Mouse (Mus musculus): Measurements from ENCODE around the gene Jagn1. TPM values are rescaled to one million over a fixed set of nuclear protein-coding genes. Genes with fewer than 3 reads are reported as not detected.

Jagn1 gene
- 8.3 and 11.9 TPM in 2 replicates for polyA plus RNA-seq (2012)

DNA sequence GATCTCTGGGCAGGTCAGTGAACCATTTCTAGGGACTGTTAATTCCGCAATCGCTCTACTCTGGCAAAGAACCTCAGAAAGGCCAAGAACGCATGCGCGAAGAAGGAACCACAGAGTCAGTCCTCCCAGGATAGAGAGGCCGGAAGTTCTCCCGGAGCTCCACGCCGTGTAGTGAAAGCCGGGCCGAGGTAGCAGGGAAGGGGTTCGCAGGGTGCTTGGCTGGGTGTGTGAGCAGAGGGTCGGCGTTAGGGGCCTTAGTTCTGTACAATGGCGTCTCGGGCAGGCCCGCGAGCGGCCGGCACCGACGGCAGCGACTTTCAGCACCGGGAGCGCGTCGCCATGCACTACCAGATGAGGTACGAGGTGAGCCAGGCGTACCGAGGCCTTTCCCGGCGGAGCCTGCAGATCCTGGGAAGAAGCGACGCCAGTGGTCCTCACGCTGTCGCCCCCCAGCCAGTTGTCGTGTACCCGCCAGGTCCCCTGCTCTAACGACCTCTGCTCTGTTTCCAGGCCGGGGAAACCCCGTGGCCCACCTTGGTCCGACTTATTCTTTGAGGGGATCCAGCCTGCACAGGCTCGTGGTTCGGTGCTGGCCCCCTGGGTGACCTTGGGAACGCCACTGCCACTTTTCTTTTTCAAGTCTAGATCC is at the start of gene Jagn1:
Gene Jagn1, plus strand, starts transcription at position 128 of the 649 bp plus-strand sequence.
- TF ChIP-seq GATA1 (IDR thresholded peaks at IDR 0.05; ENCODE audit: low read length): no peak

DNA sequence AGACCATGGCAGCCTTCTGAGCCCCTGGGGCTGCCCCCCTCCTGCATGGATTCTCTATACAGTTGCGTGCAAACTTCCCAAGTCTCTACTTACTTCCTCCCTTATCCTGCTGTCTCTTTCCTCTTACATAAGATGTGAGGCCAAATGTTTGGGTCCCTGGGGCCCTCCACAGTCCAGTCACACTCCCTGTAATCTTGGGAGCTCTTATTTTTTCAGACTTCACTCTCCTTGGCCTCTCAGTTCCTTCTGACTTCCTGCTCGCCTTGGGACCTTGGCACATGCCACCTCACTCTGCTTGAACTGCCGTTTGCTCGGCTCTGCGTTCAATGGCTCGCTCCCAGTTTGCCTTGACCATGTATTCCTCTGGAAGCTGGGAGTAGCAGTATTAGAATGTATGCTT is 48.4 kb upstream of the Jagn1 start:
- no peak for TF ChIP-seq GATA1 (IDR thresholded peaks at IDR 0.05; ENCODE audit: low read length)

DNA sequence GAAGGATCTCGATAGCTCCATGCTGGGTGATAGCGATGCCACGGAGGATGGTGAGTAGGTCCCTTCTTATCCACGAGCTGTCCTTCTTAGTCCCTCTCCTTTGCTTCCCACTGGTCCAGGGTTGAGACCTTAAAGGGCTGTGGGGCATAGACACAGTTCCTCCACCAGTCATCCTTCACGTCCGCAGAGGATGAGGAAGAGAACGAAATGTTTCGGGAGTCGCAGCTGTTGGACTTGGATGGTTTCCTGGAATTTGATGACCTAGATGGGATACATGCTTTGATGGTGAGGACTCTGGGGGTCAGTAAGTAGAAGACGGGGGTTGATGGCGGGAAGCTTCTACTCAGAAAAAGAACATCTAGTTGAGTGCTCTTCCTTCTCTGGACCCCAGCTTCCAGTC is 47.6 kb upstream of the Jagn1 start:
- TF ChIP-seq GATA1 (IDR thresholded peaks at IDR 0.05; ENCODE audit: low read length): no peak

DNA sequence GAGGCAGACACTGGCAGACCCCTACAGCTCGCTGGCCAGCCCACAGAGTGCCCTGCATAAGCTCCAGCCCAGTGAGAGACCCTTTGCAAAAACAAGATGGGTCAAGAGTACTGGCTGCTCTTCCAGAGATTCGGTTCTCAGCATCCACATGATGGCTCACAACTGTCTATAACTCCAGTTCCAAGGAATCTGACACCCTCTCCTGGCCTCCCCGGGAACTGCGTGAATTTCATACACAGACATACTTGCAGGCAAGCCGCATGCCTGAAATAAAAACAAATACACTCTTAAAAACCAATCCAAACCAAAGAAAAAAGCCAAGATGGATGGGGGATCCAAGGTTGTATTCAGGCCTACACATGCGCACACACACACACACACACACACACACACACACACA is 46.9 kb upstream of the Jagn1 start:
- no peak for TF ChIP-seq GATA1 (IDR thresholded peaks at IDR 0.05; ENCODE audit: low read length)

DNA sequence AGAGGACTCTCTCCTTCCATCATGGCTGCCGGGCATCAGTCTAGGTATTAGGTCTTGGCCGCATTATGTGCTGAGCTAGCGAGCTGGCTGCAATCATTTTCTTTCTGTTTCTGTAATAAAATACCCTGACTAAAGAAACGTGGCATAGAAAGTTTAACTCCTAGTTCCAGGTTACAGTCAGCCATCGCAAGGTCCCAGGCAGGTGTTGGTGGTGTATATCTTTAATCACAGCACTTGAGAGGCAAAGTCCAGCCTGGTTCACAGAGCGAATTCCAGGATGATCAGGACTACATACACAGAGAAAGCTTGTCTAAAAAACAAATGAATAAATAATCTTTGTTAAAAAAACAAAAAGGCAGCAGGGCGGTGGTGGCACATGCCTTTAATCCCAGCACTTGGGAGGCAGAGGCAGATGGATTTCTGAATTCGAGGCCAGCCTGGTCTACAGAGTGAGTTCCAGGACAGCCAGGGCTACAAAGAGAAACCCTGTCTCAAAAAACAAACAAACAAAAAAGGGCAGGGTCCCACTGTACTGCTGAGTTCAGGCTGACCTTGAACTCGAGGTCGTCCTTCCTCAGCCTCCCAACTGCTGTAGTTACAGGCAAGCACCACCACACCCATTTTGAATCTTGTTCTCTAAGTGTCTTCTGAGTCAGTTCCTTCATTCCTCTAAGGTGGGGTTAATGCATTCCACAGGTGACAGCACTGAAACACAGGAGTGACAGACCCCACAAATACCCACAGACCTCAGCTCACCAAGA is 45.9 kb upstream of the Jagn1 start:
- no peak for TF ChIP-seq GATA1 (IDR thresholded peaks at IDR 0.05; ENCODE audit: low read length)

DNA sequence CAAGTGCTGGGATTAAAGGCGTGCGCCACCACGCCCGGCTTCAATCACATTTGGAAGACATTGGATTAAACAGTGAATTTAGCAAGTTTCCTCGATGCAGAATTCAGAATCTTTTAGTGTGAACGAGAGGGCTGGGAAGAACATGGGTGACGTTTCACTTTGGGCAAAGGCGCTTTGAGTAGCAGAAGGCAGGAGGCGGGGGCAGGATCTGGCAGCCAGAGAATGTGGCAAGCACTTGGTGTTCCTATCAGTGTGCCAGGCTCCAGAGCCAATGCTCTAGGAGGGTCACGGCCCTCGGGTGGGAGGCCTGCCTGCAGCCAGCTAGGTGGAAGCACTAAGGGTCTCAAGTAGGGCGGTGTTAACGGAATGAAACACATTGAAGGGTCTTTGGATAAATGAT is 40.3 kb upstream of the Jagn1 start:
- TF ChIP-seq GATA1 (IDR thresholded peaks at IDR 0.05; ENCODE audit: low read length): no peak

DNA sequence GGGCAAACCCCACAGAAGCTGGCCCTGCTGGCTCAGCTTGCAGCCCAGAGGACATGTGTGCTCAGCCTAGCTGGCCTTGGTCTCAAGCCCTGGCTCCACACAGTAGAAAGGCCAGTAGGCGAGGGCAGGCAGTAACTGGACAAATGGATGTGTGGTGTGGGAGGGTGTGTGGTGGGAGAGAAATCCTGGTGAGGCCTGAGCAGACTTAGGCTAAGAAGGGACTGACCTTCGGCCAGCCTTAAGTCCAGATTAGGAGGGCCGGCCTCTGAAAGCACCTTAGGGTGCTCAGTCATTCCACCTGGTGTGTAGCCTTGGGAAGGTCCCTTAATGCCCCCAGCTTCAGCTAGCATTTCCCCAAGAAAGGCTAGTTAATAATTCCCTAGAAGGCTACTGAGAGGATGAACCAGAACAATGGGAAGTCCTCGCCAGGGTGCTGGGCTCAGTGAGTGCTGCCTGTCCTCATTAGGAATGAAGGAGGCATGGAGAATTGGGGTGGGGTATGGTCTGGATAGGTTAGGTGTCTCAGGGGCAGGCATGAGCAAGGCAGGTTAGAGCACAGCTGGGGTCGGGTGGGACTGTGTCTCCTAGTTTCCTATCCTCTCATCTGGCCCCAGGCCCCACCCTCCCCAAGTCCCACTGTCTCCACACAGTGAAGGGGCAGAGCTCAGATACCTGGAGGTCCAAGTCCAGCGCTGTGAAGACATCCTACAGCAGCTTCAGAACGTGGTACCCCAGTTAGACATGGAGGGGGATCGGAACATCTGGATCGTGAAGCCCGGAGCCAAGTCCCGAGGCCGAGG is 37.5 kb upstream of the Jagn1 start:
- no peak for TF ChIP-seq GATA1 (IDR thresholded peaks at IDR 0.05; ENCODE audit: low read length)

DNA sequence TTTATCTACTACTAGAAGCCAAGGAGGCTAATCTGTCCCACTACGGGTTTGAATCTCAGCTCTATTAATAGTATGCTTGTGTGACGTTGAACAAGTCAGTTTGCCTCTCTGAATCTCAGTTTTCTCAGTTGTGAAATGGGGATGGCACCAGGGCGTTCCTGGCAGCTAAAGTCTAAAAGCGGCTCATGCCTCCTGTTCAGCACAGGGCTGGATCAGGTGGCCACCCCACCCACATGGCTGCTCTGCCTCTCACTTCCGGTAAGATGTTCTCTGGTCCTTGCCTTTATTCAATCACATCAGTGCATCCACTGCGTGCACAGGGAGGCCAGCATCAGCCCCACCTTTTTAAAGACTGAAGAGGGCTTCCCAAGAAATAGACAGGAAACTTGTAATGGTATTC is 36.9 kb upstream of the Jagn1 start:
- no peak for TF ChIP-seq GATA1 (IDR thresholded peaks at IDR 0.05; ENCODE audit: low read length)

DNA sequence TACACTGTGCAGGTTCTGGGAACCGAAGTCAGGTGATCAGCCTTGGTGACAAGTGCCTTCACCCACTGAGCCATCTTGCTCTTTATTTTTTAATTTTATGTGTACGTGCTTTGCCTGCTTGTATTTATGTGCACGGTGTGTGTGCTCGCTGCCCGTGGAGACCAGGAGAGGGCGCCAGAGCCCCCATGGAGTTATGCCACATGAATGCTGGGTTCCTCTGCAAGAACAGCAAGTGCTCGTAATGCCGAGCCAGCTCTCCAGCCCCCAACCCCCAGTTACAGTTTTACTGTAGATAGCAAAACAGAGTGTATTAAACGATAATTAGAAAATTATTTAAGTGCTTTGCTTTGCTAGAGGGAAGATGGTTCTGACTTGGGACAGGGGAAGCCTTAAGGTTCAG is 35.7 kb upstream of the Jagn1 start:
- no peak for TF ChIP-seq GATA1 (IDR thresholded peaks at IDR 0.05; ENCODE audit: low read length)

DNA sequence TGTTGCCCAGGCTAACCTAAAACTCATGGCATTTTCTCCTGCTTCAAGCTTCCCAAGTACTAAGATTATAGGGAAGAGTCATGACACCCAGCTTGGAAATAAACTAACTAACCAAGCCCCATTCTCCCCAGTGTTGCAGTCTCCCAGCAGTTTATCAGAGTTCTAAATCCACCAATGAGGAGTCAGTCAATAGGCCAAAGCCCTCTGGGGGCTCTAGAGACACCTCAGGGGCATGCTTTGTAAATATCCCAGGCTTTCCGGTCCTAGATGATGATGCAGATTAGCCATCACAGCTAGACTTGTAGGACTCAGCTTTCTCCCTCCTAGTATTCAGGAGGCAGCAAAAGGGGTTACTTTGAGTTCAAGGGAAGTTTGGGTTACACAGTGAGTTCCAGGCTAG is 32.4 kb upstream of the Jagn1 start:
- no peak for TF ChIP-seq GATA1 (IDR thresholded peaks at IDR 0.05; ENCODE audit: low read length)

DNA sequence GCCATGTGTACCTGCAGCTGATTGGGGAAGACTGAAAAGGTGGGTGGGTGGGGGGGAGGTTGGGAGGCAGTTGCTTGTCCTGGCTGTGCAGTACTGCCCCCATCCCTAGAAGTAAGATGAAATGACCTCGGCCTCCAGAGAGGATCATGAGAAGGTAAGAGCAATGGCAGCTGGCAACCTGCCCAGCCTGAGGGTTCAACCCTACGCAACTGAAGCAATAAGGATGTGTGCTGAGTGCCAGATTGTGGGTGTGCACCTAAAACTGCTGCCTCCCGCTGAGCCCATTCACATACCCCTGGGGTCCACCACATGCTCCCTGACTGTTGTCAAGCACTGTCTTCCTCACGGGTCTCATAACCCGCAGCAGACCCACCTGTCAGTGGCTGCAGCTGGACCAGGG is 26.0 kb upstream of the Jagn1 start:
- no peak for TF ChIP-seq GATA1 (IDR thresholded peaks at IDR 0.05; ENCODE audit: low read length)

DNA sequence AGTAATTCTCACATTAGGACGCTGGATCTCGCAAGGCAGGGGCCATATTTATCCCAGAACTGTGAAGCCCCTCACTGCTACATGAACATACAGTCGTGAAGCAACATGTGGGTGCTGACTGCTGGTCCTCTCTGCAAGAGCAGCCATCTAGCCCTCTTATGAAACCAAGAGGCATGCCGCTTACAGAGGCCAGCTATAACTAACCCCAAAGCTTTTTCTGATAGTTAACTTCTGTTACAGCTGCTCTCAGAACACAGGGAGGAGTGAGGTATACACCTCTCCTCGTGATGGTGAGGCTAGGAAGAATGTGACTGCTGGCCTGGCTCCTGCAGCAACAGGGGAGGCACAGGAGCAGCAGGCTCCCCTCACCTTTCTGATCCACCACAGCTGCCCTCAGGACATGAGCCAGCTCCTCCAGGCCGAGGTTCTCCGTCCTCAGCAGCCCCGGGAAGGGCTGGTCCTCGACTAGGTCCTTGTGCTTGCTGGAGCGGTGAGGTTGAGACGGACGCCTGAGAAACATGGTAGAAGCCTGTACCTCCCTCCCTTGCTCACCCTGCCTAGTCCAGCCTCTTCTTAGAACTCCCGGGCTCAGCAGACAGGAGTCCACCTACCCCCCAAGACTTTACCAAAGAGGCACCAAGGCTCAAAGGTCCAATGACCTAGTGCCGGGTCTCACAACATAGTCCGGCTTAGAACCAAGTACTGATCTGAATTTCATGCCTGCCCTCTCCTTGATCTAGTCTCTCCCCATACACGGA is 23.7 kb upstream of the Jagn1 start:
- no peak for TF ChIP-seq GATA1 (IDR thresholded peaks at IDR 0.05; ENCODE audit: low read length)

DNA sequence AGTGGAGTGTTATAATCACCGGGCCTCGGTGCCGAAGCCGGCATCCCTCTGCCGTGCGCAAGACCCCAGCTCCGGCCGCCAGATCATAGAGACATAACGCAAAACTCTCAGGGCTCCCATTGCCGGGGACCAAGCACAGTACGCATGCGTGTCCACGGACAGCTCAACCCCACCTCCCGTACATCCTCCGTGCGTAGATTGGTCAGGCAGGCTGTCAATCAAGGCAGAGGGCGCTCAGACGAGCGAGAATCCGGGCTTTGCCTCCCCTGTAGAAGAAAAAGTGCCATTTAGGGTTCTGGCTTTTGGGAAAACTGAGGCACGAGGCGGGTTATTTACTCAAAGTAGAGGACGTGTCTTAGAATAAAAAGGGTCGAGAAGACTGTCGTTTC is 23.2 kb upstream of the Jagn1 start, which contains the start of gene Rpusd3:
Gene Rpusd3, minus strand, starts transcription at position 142 of the 389 bp plus-strand sequence.
- TF ChIP-seq GATA1 (IDR thresholded peaks at IDR 0.05; ENCODE audit: low read length): no peak

DNA sequence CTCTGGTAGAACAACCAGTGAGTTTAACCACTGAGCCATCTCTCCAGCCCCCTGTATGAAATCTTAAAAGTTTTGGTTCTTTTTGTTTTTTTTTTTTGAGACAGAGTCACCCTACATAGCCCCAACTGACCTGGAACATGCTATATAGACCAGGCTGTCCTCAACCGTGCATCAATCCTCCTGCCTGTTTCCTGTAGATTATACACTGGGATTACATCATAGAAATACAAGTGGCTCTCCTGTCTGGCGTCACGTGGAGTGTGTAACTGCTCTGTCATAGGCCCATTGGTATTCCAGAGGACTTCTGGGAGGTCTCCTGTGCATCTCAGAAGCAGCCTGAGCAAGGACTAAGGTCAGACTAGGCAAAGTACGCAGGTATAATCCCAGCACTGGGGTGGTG is 19.4 kb upstream of the Jagn1 start:
- TF ChIP-seq GATA1 (IDR thresholded peaks at IDR 0.05; ENCODE audit: low read length): no peak

DNA sequence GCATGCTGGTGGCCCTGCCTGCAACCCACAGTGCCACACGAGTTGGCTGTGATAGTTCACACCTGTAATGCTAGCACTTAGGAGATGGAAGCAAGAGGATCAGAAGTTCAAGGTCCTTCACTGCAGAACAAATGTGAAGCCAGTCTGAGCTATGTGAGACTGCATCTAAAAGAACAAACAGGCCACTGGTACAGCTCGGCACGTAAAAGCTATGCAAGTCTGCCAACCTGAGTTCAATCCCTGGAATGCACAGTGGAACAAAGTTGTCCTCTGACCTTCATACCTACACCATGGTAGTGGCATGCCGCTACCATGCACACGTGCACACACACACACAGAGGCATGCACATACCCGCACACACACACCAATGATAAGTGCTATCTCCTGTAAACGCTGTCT is 18.2 kb upstream of the Jagn1 start:
- TF ChIP-seq GATA1 (IDR thresholded peaks at IDR 0.05; ENCODE audit: low read length): no peak

DNA sequence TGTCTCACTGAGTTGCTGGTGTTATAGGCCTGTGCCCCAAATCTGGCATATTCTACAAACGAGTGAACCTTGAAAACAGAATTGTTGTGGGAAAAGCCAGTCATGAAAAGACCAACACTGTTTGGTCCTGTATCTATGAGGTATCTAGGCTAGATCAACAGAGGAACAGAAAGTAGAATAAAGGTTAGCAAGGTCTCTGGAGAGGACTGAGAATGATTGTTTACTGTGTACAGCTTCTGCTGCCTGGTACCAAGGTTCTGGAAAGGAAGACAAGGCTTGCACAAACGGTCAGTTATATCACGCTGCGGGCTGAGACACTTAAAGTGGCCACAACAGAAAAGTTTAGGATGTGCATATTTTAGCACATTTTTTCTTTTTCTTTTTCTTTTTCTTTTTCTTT is 15.7 kb upstream of the Jagn1 start:
- TF ChIP-seq GATA1 (IDR thresholded peaks at IDR 0.05; ENCODE audit: low read length): no peak

All from G1E-ER4 (cell line).